Mouse (Mus musculus): Measurements from ENCODE around the gene Brd2. TPM values are rescaled to one million over a fixed set of nuclear protein-coding genes. Genes with fewer than 3 reads are reported as not detected.

Brd2 gene
- total RNA-seq, 2 experiments from 2014 or later: 125 to 128 TPM

DNA sequence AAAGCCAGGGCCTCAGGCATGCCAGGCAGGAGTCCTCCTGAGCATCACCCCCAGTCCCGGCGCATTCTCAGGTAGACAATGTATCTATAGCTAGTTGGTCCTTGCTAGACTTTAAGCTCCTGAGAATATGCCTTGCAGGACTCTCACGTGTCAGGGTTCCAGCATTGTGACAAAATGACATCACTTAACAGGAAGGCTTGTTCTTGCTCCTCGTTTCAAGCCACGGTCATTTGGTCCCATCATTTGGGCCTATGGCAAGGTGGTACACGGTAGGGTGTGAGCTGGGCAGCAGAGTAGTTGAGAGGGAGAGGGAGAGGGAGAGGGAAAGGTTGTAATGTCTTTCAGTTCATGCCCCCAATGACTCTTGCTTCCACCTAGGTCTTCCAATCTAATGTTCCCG is 9.5 kb upstream of the Brd2 start:
- DNase-seq: no peak

DNA sequence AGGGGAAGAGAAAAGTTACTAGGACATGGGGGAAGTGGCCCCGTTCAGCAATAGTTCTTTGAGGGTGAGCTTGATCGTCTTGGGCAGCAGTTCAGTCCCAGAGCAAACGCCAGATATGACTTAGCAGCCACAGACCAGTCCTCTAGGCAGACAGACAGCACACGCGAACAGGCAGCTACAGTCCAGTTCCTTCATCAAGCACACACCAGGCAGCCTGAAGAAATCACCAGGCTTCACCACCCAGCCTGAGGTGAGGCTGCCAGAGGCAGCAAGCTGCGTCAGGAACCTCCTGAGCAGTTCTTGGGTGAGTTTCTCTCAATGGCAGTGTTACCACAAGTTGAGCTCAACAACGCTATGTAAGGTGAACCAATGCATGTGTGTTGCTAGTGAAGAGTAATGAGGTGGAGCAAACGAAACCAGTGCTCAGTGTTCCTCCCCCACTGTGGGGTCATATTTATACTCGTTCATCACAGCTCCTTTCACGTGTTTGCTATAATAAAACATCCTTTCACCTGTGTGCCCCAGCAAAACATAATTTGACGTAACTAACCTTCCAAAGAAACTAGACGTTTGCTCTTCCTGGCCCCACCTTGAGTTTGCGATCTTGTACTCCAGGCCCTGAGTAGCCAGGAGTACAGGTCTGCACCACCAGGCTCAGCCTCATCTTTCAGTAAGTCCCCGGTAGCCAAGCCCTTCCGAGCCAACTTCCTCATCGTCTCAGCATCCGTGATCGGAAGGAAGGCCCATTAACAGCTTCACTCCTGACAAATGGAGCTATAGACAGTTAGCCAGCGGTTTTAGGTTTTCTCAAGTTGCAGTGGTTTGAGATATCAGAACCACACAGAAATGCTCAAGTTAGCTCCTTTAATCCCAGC is 7.9 kb upstream of the Brd2 start:
- no peak for DNase-seq

DNA sequence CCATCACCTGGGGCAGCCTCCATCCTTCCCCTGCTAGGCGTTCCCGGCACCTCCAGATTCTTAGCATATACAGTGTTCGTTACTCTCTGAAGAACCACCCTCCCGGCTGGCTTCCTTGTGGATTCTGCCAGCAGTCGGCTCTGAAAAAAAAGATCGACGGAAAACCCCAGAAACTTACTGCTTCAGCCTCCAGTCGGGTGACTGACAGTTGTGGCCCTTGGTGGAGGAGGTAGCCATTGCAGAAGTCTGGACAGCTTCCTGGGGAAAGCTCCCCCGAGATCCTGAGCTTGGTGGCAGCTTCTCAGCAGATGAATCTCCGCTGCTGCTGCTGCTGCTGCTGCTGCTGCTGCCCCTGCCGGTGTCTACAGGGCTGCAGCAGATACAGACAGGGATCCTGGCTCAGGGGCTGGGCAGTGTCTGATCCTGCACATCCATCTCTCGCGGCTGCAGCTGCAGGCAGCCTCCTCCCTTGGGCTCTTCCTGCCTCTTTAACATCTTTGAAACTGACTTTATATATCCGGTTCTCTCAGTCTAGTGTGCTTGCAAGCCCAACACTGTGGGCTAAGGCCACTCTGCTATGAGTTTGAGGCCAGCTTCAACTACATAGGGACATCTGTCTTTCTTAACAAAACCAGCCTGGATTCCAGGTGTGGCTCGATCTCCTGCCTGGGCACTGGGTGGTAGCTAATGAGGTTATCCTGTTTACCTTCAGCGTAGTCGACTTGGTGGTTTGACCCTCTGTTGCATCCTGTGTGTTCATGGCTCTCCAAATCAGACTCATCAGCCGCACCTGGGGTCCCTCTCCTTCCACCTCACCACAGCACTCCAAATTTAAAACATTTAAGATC is 6.7 kb upstream of the Brd2 start:
- no peak for DNase-seq

DNA sequence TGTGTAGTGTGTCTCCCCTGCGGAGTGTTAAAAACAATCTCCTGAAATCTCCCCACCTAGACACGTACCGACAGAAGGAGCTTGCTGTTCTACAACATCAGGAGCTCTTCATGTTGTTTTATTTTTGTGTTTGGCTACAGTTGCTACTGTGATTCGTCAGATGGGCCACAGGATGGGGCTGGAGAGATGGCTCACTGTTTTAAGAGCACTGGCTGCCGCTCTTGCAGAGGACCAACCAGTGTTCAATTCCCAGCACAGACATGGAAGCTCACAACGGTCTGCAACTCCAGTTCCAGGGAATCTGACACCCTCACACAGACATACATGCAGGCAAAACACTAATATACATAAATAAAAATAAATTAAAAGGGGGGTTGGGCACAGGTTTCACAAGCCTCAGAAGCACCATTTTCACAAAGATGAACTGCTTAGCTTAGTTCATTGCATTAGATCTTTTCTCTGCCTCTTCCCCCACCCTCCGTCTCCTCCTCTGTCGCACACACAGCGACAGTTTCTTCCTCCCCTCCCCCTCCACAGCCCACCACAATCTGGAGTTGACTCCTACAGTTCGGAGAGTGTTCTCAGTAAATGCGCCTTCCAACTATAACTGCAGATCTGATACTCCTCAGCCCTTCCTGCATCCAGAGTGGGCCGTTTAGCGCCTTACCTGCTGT is 6.0 kb upstream of the Brd2 start:
- DNase-seq: no peak

DNA sequence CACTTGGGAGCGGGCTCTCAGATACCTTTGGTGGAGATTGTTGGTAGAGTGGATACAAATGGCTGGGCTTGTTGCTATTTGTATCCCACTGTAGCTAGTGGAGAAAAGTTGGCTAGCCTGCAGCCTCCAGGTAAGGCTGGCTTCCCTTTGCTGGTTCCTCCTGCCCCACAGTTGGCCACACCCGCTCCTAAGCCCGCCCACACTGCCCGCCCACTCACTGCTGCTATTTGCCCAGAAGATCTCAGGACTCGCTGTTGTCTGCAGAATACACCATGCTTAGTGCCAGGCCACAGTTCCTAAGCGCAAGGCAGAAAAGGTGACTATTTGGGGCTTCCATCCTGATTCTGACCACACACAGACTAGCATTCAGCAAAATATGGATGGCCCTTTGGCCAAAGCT is 5.0 kb upstream of the Brd2 start:
- peak; percentile 46 for DNase-seq

DNA sequence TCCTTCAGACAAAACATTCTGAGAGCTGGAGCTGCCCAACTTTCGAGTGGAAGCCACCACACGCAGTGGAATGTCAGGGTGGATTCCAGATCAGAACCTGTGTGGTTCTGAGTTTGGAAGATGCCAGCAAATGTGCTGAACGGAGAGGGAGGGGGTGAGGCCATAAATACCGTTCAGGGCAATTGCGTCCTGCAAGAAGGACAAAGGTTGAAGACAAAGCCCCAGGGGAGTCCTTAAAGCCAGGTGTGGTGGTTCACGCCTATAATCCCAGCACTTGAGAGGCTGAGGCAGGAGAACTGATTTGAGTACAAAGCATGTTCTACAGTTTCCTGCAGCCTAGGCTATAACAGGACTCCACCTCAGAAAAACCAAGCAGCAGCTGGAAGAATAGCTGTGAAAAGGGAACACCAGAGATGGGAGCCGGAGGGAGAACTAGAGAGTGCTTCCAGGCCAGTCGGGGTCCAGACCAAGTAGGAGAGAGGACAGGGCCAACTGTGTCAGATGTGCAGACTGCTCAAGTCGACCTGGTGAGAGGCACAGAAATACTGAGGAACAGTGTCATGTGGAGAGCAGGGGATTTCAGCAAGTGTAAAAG is 4.5 kb upstream of the Brd2 start:
- DNase-seq: no peak

DNA sequence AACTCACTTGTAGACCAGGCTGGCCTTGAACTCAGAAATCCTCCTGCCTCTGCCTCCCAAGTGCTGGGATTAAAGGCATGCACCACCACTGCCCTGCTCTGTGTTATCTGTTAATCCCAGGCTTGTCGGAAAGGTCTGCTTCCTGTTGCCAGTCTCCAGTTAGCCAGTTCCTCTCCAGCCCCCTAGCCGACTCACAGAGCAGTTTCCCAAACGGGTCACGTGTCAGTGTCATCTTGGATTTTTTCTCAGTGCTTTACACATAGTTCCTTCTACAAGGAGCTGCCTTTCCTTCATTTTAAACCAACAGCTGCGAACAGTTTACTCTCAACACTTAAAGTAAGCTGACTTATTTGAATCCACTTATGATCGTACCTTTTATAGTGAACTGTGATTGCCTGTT is 2.2 kb upstream of the Brd2 start:
- no peak for DNase-seq

DNA sequence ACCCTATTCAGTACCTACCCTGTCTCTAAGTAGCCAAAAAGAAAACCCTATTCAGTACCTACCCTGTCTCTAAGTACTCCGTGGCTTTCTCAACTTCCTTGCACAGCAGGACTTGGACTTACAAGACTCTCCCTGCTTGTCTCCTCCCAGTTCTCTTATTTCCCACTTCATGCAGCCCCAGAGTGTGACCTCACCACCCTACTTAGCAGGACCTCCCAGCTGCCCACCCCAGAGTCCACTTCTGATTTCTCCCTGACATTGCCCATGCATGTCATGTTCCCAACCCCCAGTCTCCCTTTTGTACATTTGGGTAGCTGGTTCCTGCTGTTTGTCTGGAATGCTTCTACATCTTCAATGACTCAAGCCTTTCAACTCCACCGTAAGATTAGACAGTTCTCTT is 1.1 kb upstream of the Brd2 start:
- peak; percentile 40 for DNase-seq

DNA sequence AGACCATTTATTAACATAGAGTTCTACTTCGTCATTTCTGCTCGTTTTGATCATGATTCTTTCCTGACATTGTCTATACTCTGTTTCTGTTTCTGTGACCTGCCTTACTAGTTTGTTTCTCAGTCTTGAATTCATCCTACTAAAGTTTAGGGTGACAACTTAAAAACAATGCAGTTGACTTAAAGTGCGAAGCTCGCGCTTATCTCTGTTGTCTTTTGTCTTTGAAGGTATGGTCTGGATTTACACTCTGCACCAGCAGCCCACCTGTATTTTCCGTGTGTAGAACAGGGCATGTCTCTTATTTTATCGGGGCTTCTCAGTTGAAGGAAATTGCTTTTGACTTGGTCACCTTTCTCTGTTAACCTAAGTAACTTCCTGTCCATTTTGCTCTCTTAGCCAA is 677 bp upstream of the Brd2 start:
- no peak for DNase-seq

DNA sequence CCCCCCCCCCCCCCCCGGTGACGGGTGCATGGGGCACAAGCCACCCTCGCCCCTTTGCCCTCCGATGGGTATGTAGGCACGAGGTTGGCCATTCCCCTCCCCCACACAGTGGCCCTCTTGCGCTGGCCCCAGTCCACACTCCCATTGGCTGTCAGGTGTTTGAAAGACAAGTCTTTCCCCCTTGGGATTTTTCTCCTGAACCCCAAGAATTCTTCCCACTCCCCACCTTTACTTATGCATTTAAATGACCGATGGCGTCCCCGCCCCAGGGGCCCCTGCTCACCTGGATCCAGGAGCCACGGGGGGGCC is 601 bp downstream of the Brd2 start:
- peak; percentile 75 for DNase-seq

DNA sequence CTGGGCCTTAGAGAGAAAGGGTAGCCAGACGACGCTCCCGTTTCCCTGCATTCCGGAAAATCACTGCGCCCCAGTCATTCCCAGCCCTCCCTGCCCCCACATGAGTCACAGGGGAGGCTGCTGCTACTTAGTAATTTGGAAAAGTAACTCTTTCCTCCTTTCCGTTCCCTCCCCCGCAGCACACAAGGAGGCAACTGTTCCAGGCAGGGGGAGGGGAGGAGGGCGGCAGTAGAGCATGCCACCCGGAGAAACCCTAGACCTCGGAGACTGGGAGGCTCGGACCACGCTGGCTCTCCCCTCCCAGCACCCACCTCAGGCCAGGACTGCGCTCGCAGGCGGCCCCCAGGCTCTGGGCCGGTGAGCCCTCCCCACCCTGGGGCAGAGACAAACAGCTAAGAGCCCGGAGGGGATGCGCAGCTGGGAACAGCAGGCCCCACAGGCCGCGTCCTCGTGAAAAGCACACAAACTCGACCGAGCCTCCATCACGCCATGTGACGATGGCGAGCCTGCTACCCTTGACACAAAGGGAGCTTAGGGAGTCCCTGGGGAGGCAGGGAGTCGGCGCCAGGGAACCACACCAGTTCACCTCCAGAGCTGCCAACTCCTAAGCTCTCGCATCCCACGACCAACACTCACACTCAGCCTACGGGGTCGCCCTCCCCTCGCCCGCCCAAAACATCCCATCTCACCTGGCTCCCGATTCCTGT is 1.1 kb downstream of the Brd2 start:
- DNase-seq: peak; percentile 88

DNA sequence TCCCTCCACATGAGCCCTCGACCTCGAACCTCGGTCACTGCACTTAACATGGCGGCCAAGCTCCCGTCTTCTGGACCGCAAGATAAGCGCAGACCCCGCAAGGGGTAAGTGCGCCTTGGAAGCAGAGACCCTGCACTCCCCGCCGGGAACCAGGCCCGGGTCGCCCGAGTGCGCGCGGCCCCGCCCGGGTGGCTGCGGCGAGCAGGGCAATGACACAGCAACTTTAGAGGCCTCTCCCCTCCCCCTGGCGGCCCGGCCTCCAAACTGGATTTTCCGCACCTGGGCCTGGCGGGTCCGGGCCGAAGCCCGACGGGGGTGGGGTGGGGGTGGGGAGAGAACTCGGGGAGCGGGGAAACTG is 1.6 kb downstream of the Brd2 start:
- DNase-seq: peak; percentile 89

DNA sequence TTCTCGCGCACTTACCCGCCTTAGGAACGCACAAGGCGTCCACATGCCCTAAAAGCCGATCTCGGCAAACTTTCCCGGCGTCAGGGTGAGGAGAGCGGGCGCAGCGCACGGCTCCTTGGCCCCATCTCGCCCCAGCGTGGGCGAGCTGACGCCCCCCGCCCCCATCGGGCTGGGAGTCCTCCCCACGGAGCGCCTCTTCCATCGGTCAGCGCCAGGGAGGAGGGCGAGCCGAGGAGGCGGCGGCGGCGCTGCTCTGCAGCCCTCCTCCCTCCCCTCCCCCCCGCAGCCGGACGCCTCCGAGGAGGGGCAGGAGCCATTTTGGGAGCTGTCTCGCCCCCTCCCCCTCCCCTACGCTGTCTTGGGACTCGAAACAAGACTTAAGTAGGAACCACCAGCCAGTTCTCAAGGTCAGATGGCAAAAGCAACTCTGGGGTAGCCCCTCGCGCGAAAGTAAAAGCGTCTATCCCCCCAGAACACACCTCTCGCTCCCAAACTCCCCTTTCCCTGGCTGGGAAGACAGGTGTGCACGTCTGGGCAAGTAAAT is 2.2 kb downstream of the Brd2 start:
- DNase-seq: peak; percentile 93

DNA sequence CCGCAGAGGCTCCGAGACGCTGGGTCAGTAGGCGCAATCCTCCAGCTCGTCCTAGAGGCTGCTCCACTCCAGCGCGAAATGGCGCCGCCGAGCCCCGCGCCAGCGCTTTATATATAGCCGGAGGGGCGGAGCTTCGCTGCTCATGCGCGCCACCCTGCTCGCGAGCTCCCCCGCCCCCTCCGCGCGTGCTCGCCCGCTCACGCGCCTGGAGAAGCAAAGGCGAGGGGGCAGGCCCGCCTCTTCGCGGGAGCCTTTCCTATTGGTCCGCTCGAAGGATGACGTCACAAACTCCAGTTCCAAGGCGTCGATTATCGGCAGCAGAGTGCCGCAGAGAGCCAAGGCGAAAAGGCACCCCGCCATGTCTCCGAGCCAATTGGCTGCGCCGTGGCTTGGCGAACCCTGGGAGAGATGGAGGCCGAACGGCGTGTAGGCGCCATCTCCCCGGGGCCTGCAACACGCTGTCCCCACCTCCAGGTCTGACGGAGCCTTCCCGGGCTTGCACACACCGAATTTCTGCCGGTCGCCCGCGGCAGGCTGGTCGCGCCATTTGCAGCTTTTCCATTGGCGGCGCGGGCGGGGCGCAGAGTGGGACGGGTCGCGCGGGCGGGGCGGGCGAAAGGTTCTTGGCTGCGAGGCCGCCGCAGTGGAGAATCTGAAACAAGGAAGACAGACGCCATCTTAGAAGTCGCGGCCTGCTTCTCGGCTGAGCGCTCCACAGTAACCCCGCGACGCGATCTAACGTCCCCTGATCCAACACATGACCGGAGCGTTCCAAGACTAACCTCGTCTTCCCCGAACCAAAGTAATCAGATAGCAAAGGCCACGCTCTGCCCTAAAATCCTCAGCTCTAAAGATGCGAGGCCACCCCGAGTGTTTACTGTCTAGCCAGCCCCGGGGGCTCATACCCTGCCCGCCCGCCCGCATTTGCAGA is 2.9 kb downstream of the Brd2 start, which contains the start of gene H2-DMa:
TSS of gene H2-DMa (plus strand) at position 293 of the 931 bp plus-strand sequence.
- DNase-seq: peak; percentile 99

DNA sequence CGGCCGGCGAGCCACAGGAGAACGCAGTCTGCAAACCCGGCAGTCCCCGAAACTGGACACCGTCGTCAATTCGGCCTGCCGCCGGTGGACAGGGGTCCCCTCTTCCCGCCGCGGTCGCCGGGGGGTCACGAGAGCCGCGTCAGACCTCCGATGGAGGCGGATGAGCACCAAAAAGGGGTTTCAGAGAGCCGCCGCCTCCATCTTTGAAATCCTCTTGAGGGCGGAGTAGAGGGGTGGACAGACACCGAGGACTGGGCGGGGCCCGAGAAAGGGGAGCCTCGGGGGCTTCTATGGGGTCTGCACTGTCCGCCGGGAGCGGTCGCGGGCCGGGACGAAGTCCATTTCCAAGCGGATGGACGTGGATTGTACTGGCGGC is 3.6 kb downstream of the Brd2 start:
- no peak for DNase-seq

DNA sequence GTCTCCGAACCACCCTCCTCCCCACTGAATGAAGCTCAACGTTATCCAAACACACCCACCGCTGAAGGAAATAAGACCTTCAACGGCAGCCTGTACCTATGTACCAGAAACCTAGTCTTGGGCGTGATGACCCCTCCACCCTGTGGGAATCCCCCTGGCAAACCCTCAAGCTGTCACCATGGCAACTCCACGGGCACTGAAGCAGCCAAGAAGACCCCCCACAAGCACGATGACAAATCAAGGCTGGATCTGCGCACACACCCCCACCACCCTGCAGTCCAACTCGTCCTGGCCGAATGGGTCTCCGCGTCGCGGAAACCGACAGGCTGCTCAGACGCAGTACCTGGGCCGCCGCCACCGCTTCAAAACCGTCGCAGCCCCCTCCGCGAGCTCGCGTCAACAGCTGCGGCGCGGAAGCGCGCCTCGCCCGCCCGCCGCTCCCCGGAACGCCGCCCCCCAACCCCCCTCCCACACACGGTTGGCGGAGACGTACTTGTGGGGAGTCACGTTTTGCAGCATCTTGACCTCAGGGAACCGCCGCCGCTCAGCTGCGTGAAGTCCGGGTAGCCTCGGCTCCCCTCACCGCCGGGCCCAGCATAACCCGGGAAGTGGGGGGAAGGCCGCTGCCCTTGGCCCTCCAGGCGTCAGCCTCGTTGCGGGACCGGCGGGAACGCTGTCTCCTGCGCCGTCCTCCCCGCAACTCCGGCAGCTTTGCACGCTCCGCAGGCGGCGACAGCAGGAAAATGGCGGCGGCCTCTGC is 4.1 kb downstream of the Brd2 start:
- DNase-seq: peak; percentile 55

DNA sequence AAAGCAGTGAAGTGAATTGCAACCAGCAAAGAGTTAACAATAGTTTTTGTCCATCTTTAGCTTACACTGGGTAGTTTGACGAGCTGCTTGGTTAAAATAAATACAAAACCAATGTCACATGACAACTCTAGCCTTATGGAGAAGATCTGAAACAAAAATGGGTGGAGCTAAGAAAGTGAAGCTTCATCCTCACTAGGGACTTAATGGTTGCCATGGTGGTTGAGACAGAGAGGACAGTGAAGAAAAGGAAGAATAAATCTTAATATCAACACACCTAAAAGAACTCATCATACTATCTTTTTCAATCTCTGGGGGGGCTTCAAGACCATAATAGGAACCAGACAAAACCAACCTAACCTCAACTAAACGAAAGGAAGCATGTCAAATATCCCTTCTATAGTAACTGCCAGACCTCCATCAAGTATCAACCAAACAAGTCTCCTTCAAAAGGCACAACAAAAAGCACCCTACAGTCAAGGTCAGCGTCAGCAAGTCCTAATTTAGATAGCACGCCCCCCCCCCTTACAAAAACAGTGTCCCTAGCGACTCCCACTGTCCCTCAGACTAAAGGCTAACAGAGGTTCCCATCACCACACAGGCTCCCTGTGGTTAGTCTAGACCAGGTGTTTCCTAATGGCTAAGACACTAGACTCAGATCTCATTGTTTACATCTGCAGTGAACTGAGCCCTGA is 4.9 kb downstream of the Brd2 start:
- no peak for DNase-seq

DNA sequence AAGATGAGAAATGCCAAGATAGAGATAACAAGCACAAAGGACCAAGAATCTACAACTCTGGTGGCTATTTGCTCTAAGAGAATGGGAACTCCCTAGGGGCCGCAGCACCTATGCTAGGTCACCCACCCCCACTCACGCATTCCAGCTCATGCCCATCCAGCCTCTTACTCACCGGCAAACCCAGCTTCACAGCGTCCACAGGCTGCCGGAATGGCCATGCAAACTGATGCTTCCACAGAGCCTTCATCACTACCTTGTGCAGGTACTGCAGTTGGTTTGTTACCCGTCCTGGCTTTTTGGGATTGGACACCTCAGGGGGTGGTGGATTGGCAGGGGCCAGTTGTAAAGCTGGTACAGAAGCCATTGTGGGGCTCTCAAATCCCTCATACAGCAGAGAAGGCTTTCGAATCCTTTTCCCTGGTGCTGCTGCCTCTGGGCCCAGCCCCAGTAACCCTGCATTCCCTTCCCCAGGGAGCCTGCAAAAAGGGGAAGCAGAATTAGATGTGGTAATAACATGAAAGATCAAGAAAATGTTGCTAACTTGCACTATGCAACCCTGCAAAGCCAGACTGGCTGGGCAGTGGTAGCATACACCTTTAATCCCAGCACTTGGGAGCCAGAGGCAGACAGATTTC is 5.6 kb downstream of the Brd2 start:
- no peak for DNase-seq

DNA sequence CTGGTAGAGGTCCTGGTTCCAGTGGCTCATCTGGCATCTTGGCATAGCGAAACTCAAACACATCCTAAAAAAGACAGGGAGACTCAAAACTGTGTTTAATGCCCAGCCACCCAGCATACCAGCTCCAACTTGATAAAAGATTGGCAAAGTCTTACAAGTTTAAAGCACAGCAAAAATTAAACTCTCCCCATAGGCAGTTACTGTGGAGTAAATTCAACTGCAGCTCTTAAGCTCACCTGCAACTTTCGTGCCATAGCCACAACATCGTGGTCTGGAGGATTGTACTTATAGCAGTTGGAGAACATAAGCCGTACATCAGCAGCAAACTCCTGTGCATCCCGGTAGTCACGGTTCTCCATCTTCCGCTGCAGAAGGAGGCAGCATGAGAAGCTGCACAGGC is 8.3 kb downstream of the Brd2 start:
- DNase-seq: no peak
